Comparison of ENCODE assay signal across 17 mouse cellular contexts in the genomic region with DNA sequence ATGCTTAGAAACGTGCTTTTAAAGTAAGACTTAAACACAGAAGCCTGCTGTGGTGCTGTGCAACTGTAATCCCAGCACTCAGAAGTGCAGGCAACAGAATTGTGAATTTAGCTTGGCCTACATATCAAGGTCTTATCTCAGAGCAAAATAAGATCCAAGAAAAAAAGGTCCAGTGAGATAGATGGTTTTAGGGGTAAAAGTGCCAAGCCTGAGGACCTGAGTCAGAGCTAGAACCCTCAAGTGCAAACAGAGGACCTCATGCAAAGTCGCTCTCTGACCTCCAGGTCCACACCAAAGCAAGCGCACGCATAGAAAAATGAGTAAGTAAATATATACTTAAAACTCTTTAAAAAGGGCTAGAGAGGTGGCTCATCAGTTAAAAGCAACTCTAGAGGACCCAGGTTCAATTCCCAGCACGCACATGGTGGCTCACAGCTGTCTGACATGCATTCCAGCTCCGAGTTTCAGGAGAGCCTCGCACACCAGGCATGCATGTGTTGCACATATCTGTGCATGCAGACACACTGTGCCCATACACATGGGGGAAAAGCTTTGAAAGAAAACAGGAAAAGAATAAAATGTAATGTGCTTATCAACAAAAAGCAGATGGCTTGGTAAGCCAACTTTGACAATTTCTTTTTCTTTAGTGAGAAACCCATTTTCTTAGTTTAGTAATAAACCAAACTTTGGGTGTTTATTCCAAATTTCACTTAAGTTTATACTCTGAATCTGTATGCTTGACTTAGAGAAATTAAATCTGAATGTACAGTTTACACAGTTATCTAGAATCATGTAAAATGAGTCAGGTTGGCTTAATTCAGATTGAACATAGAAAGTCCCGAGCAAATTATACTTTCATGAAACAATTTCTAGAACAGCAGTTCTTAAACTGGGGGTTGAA. TPM values are rescaled to one million over a fixed set of nuclear protein-coding genes. Genes with fewer than 3 reads are reported as not detected.
A peak's percentile ranks its signal among the peaks of the same experiment; 100 is the strongest.
DNase-seq lines count a peak whose midpoint lies in the region; ATAC-seq and TF ChIP-seq lines count a peak whose summit lies in the region.
"Had no signal": no experiment of that assay in that cellular context is flagged by ENCODE, and none has a peak within 500 bp of the region (broad histone marks: within the 10 kb centered on the region; RNA-seq: fewer than 3 reads in every experiment).

No protein-coding gene starts in this region.

- H3K4me2 ChIP-seq in lung, embryonic 16.5 days (ENCODE audit: low read depth, low read length), result no peak overlapping the region
- peak overlapping the region; percentile 34 for H3K4me2 ChIP-seq in liver, embryonic 13.5 days
- H3K4me2 ChIP-seq in stomach, postnatal 0 days (replicated peaks; ENCODE audit: low read depth), result no peak overlapping the region
- H3K4me2 ChIP-seq: embryonic facial prominence, embryonic 12.5 days; forebrain, embryonic 15.5 days; limb, embryonic 13.5 days had no signal

- peaks cover 30% of the 10 kb centered on the region for H3K4me1 ChIP-seq in heart, embryonic 10.5 days
- peaks cover 26% of the 10 kb centered on the region for H3K4me1 ChIP-seq in lung, embryonic 16.5 days (replicated peaks; ENCODE audit: control insufficient read depth, insufficient read depth, low read length)
- H3K4me1 ChIP-seq in liver, embryonic 13.5 days (replicated peaks), result peaks cover 55% of the 10 kb centered on the region
- H3K4me1 ChIP-seq in stomach, postnatal 0 days (replicated peaks; ENCODE audit: control insufficient read depth, insufficient read depth), result no peaks in the 10 kb centered on the region

- H3K9me3 ChIP-seq in heart, embryonic 10.5 days, result no peaks in the 10 kb centered on the region
- H3K9me3 ChIP-seq in lung, embryonic 16.5 days (ENCODE audit: control insufficient read depth, low read length), result no peaks in the 10 kb centered on the region
- no peaks in the 10 kb centered on the region for H3K9me3 ChIP-seq in liver, embryonic 13.5 days (replicated peaks)
- H3K9me3 ChIP-seq in stomach, postnatal 0 days (ENCODE audit: control insufficient read depth, low read length), result no peaks in the 10 kb centered on the region
- H3K9me3 ChIP-seq: embryonic facial prominence, embryonic 12.5 days; forebrain, embryonic 15.5 days; limb, embryonic 13.5 days had no signal

- no peak for TF ChIP-seq EP300 in stomach, postnatal 0 days (optimal IDR thresholded peaks at IDR 0.05)

- ATAC-seq in lung, embryonic 16.5 days (ENCODE audit: low read depth), result no peak
- ATAC-seq in liver, embryonic 13.5 days (ENCODE audit: low read depth), result no peak
- no peak for ATAC-seq in stomach, postnatal 0 days (ENCODE audit: low FRiP score, low TSS enrichment)
- no peak for ATAC-seq in inflammation-experienced regulatory T-cells, adult 6 months
- no peak for ATAC-seq in monocyte, adult 5-6 weeks (replicated peaks; ENCODE audit: insufficient number of reproducible peaks, low FRiP score, low TSS enrichment, poor library complexity, severe bottlenecking)
- ATAC-seq: forebrain, embryonic 15.5 days; lung, postnatal 0 days; midbrain, embryonic 16.5 days had no signal

- no peak overlapping the region for H3K4me3 ChIP-seq in heart, embryonic 10.5 days
- H3K4me3 ChIP-seq in lung, embryonic 16.5 days (ENCODE audit: low read length), result no peak overlapping the region
- peak overlapping the region; percentile 6 for H3K4me3 ChIP-seq in liver, embryonic 13.5 days (replicated peaks)
- H3K4me3 ChIP-seq in stomach, postnatal 0 days (ENCODE audit: low read depth, low read length), result no peak overlapping the region
- H3K4me3 ChIP-seq: embryonic facial prominence, embryonic 12.5 days; forebrain, embryonic 15.5 days; limb, embryonic 13.5 days had no signal

- H3K27ac ChIP-seq in heart, embryonic 10.5 days, result no peak overlapping the region
- H3K27ac ChIP-seq in lung, embryonic 16.5 days (ENCODE audit: low read length), result 0 out of 2 replicates have a peak overlapping the region, but pooled peaks have one; percentile 13
- peak overlapping the region; percentile 20; the same call in 1 of the 2 replicates for H3K27ac ChIP-seq in liver, embryonic 13.5 days
- no peak overlapping the region for H3K27ac ChIP-seq in stomach, postnatal 0 days (replicated peaks)
- H3K27ac ChIP-seq: embryonic facial prominence, embryonic 12.5 days; forebrain, embryonic 15.5 days; limb, embryonic 13.5 days had no signal

- no peaks in the 10 kb centered on the region for H3K27me3 ChIP-seq in heart, embryonic 10.5 days (ENCODE audit: insufficient read depth, poor library complexity, severe bottlenecking)
- H3K27me3 ChIP-seq in lung, embryonic 16.5 days (ENCODE audit: control insufficient read depth, insufficient read depth, low read depth, low read length), result no peaks in the 10 kb centered on the region
- H3K27me3 ChIP-seq in liver, embryonic 13.5 days, result no peaks in the 10 kb centered on the region
- no peaks in the 10 kb centered on the region for H3K27me3 ChIP-seq in stomach, postnatal 0 days (ENCODE audit: control insufficient read depth, insufficient read depth, low read length)
- H3K27me3 ChIP-seq: embryonic facial prominence, embryonic 12.5 days; forebrain, embryonic 15.5 days; limb, embryonic 13.5 days had no signal

- WGBS in heart, embryonic 10.5 days, result 78% methylated on average over 8 of the region's 8 CpGs
- 50% methylated on average over 8 of the region's 8 CpGs for WGBS in lung, embryonic 16.5 days
- WGBS in liver, embryonic 13.5 days (ENCODE audit: insufficient replicate concordance), result 43% methylated on average over 8 of the region's 8 CpGs
- 40% methylated on average over 8 of the region's 8 CpGs for WGBS in stomach, postnatal 0 days

- TF ChIP-seq CTCF in stomach, postnatal 0 days (IDR thresholded peaks at IDR 0.05; ENCODE audit: low read depth), result no peak

- peak; percentile 38 for DNase-seq in heart, embryonic 10.5 days (ENCODE audit: low spot score)
- no peak for DNase-seq in heart, adult 11 months
- DNase-seq in lung, postnatal 14 days, result no peak
- no peak for DNase-seq in liver, embryonic 13.5 days
- DNase-seq in stomach, postnatal 0 days (ENCODE audit: low spot score), result peak; percentile 22
- DNase-seq: adrenal gland, adult 8-10 months; cerebellum, adult 9-11 months; heart, postnatal 4 days; kidney, adult 8-10 months had no signal

- no peak overlapping the region for H3K9ac ChIP-seq in lung, embryonic 16.5 days (ENCODE audit: low read length)
- peak overlapping the region; percentile 35; the same call in 1 of the 2 replicates for H3K9ac ChIP-seq in liver, embryonic 13.5 days
- no peak overlapping the region for H3K9ac ChIP-seq in stomach, postnatal 0 days (ENCODE audit: low read length)
- H3K9ac ChIP-seq: embryonic facial prominence, embryonic 12.5 days; forebrain, embryonic 15.5 days; limb, embryonic 13.5 days had no signal

- peaks cover 3% of the 10 kb centered on the region for H3K36me3 ChIP-seq in heart, embryonic 10.5 days
- no peaks in the 10 kb centered on the region for H3K36me3 ChIP-seq in lung, embryonic 16.5 days (ENCODE audit: control insufficient read depth, insufficient read depth, low read length)
- H3K36me3 ChIP-seq in liver, embryonic 13.5 days, result peaks cover 3% of the 10 kb centered on the region; the same call in 1 of the 2 replicates
- H3K36me3 ChIP-seq in stomach, postnatal 0 days (ENCODE audit: control insufficient read depth, insufficient read depth, low read length), result no peaks in the 10 kb centered on the region
- H3K36me3 ChIP-seq: forebrain, embryonic 15.5 days had no signal

RNA-seq across cellular contexts. Expression of gene Eif4e, which starts 4.8 kb away (rescaled TPM):
- 368 and 419 TPM in 2 replicates for polyA plus RNA-seq in heart, embryonic 10.5 days (2016; fragmentation: Nextera tagmentation; extraction: Ambion mirVana)
- 306 and 326 TPM in 2 replicates for polyA plus RNA-seq in lung, embryonic 16.5 days (2015; fragmentation: Nextera tagmentation; extraction: Ambion mirVana)
- 206 and 264 TPM in 2 replicates for polyA plus RNA-seq in liver, embryonic 13.5 days (2015; fragmentation: Nextera tagmentation; extraction: Ambion mirVana)
- 157 and 162 TPM in 2 replicates for polyA plus RNA-seq in stomach, postnatal 0 days (2015; fragmentation: Nextera tagmentation; extraction: Ambion mirVana)
- 100 to 1,000 TPM; 233 to 405 (median 322) TPM for polyA plus RNA-seq in inflammation-experienced regulatory T-cells, adult 6 months (2017; shearing (Covaris generic))
- total RNA-seq in monocyte, adult 5-6 weeks (2017), result 78.5 to 113 TPM (median 86.9 TPM) in 3 replicates

RNA-seq across cellular contexts. Expression of gene Metap1, which starts 41.5 kb away (rescaled TPM):
- polyA plus RNA-seq in heart, embryonic 10.5 days (2016; fragmentation: Nextera tagmentation; extraction: Ambion mirVana), result 47.1 and 48.8 TPM in 2 replicates
- 46.6 and 48.2 TPM in 2 replicates for polyA plus RNA-seq in lung, embryonic 16.5 days (2015; fragmentation: Nextera tagmentation; extraction: Ambion mirVana)
- polyA plus RNA-seq in liver, embryonic 13.5 days (2015; fragmentation: Nextera tagmentation; extraction: Ambion mirVana), result 26.1 and 32.0 TPM in 2 replicates
- polyA plus RNA-seq in stomach, postnatal 0 days (2015; fragmentation: Nextera tagmentation; extraction: Ambion mirVana), result 33.9 and 34.1 TPM in 2 replicates
- 10 to 100 TPM; 30.5 to 37.9 (median 35.2) TPM for polyA plus RNA-seq in inflammation-experienced regulatory T-cells, adult 6 months (2017; shearing (Covaris generic))
- 31.1 to 53.7 TPM (median 42.6 TPM) in 3 replicates for total RNA-seq in monocyte, adult 5-6 weeks (2017)

Comparison
In these comparisons a context has a peak if more than half of its experiments do, and no peak if none do; other contexts are left out.
1. DNase-seq: peak in heart, embryonic 10.5 days (single experiment) and stomach, postnatal 0 days (single experiment); none in heart, adult 11 months (single experiment), lung, postnatal 14 days (single experiment) and liver, embryonic 13.5 days (single experiment).
2. H3K27ac ChIP-seq: peak in lung, embryonic 16.5 days (single experiment) and liver, embryonic 13.5 days (single experiment); none in heart, embryonic 10.5 days (single experiment) and stomach, postnatal 0 days (single experiment).